Mouse (Mus musculus): ENCODE measurements at regions not wholly inside any gene's neighbourhood (a gene's known extent, or its start where the extent isn't known, plus 50 kb on each side); places are given as distances from the start of the nearest gene placed in this dataset.

GRCm38 (mm10) chr1:55807028-55807427 is 401.3 kb downstream of the Plcl1 start:
- DNase-seq (ENCODE audit: low spot score) = no peak

DNA sequence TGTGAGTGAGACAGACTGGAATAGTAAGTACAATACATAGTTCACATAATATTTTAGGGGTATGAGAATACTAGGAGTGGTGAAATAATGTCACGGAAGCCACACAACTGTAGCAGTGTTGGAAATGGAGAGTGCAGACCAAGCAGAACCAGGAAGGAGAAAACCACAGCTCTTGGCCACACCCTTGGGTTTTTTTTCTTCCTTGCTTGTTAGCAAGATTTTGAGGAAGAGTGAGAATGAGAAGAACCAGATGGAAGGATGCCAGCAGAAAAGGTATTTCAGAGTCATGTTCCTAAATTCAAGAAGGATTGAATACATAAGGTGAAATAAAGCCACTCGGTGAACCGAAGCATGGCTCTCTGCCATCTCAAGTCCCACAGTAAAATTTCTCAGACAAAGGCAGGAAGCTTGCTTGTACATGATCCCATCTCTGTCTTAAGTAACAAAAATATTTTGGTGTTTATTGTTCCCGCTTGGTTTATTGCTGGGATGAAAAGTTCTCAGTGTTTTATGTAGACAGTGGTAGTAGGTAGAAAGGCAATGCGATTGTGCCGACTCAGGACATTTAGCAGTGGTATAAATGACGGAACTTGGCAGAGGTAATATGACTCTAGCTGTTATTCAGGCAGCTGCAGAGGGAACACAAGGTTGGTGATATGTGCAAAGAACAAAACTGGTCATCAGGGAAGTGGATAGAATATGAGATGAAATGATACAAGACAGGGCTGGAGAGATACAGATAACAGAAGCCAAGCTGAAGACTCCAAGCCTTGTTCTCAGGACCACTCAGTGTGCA is 403.2 kb downstream of the Plcl1 start:
- DNase-seq (ENCODE audit: low spot score) = no peak

DNA sequence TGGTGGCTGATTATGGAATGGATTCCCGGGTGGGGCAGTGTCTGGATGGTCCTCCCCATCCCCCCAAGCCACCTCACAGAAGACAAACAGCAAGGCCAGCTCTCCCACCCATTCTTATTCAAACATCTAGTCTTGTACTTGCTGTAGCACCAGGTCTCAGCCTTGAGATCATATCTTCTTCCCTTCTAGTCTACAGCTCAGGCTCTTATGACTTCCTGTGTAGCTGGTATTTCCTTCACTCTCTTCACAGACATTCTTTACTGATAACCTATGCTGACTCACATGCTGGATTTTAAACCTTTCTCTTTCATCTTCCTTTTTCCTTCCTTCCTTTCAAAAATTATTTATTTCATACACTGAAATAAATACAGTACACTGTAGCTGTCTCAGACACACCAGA is 406.8 kb downstream of the Plcl1 start:
- no peak for DNase-seq (ENCODE audit: low spot score)

GRCm38 (mm10) chr1:55820866-55821500 is 415.3 kb downstream of the Plcl1 start:
- DNase-seq (ENCODE audit: low spot score) = no peak

GRCm38 (mm10) chr1:55822599-55822998 is 416.9 kb downstream of the Plcl1 start:
- DNase-seq (ENCODE audit: low spot score) = no peak

DNA sequence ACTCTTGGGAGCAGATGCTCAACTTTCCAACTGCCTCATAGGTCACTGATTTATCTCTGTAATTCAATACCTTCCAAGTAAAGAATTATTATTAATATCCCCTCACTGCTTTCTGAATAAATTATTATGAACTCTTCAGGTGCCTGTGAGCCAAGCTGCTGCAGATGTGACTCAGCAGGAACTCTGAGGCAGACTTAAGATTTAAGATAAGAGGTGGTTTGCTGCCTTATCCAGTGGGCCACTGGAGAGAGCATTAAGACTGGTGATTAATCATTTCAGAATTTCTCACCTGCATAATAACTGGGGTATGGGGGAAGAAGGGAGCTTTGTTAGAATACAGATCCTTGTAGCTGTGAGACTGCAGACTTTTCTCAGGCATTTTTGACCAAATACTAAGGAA is 421.5 kb downstream of the Plcl1 start:
- DNase-seq (ENCODE audit: low spot score) = no peak

GRCm38 (mm10) chr1:55835281-55835680 is 429.6 kb downstream of the Plcl1 start:
- DNase-seq (ENCODE audit: low spot score) = no peak

DNA sequence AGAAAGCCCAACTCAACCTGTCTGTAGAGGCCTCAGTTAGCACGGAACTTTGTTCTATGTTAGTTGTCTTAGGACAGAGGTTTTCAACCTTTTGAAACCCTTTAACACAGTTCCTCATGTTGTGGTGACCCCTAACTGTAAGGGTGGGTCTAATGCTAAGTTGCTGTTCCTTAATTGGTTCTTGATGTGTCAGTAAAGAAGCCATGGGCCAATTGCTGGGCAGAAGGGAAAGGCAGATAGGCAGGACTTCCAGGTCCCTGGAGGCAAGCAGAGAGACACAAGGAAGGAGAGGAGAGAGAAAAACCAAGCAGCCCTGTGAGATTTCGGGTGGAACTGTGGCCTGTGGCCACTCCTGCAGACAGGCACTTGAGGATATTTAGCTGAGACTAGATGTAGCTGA is 431.0 kb downstream of the Plcl1 start:
- DNase-seq (ENCODE audit: low spot score) = no peak

DNA sequence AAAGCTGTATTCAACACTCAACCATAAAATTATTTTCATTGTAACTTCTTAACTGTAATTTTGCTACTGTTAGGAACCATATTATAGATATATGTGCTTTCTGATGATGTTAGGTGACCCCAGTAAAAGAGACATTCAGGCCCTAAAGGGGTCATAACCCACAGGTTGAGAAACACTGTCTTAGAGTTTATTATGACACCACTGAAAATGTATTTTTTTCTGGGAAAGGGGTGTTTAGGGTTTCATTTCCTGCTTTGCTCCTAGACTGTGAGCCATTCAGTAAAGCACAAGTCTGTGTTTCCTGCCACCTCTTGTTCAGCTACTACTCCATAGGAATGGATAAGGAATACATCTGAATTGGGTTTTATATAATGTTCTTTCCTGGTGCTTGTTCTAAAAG is 431.6 kb downstream of the Plcl1 start:
- DNase-seq (ENCODE audit: low spot score) = no peak

GRCm38 (mm10) chr1:55838168-55838567 is 432.4 kb downstream of the Plcl1 start:
- peak; percentile 82 for DNase-seq (ENCODE audit: low spot score)

DNA sequence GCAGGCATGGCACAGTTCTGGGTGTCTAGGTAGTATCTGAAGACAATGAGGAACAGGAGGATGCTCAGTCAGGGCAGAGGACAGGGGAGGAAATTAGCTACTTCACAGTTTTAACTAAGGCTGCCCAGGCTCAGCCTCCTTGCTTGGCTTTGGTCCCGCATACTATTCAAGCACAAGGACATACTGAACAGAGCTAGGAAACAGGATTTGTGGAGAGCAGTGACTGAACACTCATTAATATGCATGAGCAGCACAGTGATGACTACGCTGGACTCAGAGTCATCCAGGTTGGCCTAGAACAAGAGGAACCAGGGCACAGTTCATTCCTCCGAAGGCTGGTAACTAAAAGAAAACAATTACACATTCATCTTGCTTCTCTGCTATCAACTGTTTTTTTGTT is 443.1 kb downstream of the Plcl1 start:
- no peak for DNase-seq (ENCODE audit: low spot score)

- no peak for DNase-seq (ENCODE audit: low spot score)
These were observed 446.6 kb downstream of the Plcl1 start for GRCm38 (mm10) chr1:55852354-55852753.

DNA sequence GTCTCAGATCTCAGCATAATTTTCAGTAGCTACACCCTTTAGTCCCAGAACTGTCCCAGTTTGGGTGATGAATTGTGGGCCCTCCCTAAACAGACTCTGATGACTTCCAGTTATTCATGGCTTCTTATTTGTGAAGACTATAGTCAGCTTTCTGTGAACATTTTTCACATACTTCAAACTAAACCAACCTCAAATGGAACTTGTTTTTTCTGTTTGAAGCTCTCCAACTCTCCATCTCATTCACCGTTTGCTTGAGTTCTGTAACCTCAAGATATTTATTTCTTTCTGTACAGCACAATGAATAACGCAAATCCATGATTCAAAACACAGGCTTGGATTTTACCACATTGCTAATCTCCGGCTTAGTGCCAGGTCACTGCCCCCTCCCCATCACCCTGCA is 453.4 kb downstream of the Plcl1 start:
- DNase-seq (ENCODE audit: low spot score) = no peak

DNA sequence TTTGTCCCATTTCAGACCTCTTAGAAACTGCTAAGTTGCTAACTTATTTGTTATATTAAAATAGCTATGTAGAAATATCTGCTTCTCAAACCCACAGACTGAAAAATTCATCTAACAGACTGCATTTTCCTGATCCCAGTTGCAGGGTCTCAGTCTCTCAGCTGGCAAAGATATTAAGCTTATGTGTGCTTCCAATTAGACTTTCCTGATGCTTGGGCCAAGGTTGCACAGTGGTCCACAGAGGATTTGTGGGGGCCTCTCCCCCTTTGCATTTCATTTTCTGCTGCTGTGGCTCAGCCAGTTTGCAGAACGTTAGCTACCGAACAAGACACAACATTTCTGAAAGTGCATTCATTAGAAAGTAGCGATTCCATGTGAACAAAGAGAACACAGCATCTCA is 457.4 kb downstream of the Plcl1 start:
- DNase-seq (ENCODE audit: low spot score) = no peak

DNA sequence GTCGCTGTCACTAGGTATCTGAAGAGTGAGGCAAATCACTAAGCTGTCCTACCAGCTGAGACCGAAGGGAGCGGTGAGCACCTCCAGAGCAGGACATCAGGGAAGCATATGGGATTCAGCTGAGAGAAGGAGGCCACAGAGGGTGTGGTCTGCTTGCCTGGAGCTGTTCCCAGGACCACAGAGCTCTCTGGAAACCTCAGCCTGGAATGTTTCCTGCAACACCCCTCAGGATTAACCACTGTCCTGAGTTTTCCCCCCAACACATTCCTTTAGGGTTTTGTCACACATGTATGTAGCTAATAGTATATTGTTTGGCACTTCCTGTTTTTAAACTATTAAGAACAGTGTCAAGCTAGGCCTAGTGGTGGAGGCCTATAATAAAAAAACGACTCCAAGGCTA is 459.6 kb downstream of the Plcl1 start:
- DNase-seq (ENCODE audit: low spot score) = no peak

- DNase-seq (ENCODE audit: low spot score) = no peak
These were observed 461.0 kb downstream of the Plcl1 start for GRCm38 (mm10) chr1:55866677-55867076.

GRCm38 (mm10) chr1:55873583-55873982 is 467.9 kb downstream of the Plcl1 start:
- no peak for DNase-seq (ENCODE audit: low spot score)

GRCm38 (mm10) chr1:55874143-55874867 is 468.6 kb downstream of the Plcl1 start:
- peak; percentile 87 for DNase-seq (ENCODE audit: low spot score)

DNA sequence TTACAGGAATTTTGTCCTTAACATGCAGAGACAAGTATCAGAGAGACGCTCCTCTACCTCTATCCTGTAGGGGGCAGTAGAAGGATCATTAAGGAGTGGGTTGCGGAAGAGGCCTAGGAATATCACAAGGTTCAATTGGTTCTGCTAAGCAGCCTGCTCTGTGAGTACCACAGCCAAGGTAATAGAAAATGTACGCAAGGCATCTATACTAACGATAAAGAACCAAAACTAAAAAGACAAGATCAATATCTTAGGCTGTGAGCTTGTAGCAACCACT is 469.1 kb downstream of the Plcl1 start:
- DNase-seq (ENCODE audit: low spot score) = peak; percentile 54

DNA sequence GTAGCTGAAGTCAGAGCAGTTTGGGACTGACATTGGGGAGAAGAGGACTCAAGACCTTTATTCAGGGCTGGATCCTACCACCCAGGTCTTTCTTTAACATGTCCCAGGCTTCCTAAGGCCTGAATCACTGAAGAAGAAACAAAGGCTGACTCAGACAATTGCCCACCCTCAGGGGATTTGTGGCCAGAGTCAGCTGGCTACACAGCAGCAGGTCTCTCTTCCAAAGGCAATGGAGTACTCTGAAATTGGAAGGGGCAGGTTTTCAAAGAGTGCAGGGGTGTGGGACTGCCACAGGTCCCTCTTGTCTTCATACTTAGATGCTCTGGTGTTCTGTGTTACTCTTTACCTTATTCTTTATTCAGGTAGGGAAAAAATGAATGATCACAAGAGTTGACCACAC is 478.9 kb downstream of the Plcl1 start:
- DNase-seq (ENCODE audit: low spot score) = no peak

GRCm38 (mm10) chr1:55886383-55887070 is 480.8 kb downstream of the Plcl1 start:
- peak; percentile 82 for DNase-seq (ENCODE audit: low spot score)

- DNase-seq (ENCODE audit: low spot score) = peak; percentile 39
These were observed 481.7 kb downstream of the Plcl1 start for GRCm38 (mm10) chr1:55887386-55887785.
